Mouse (Mus musculus) cerebellum, adult 9-10 months (tissue): ENCODE measurements around the gene Dnah6.

ENCODE experiments used
- DNase-seq: peaks from one replicate; pipeline ENCODE4 v3.0.0; 2022

The Dnah6 gene

DNA sequence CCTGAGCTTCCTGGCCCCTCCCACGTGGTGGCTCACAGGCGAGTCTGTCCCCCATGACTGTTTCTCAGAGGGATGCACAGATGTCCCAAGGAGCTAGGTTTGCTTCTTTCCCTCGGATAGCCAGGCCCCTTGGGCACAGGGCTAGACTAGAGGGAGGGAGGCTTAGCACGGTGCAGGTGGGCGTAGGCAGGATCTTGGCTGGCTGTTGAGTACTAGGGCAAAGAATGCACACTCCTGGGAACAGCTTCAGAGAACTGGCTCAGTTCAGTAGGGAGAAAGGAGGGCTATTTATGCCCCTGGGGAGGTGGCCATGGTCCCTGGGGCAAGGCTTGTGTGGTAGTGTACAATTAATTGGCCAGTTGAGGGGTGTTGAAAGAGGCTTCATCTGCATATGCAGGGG is 88.7 kb downstream of the Dnah6 start:
- no peak for DNase-seq

DNA sequence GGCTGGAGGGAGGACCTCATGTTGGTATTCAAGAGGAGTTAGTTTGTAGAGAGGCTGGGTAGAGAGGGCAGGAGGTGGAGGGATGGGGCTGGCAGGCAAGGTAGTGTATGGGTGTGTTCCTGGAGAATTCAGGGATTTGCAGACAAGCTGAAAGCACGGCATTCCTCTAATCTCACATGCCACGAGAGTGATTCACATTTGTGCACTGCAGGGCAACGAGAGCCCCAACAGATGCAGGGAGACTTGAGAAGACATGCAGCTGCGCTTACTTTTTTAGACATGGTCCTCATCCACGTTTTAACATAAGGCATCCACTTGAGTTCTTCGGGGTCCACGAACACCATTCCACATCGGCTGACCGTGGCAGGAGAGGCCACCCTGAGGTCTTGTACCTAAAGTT is 93.9 kb downstream of the Dnah6 start:
- no peak for DNase-seq

DNA sequence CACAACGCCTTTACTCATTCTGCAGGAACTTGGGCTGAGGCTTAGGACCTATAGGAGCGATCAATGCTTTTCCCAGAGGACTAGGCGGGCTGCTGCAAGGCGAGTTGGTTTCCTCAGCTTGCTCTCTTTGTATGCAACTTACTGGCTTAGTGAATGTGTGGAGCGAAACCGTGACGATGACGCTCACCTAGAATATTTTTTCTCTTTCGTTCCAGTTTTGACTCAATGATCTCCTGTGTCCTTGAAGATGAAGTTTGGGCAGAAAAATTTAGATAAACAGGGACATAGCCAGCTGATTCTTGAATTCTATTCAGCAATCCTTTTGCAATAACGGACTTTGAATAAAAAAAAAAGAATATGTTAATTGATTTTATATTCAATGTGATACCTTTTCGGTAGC is 101.1 kb downstream of the Dnah6 start:
- no peak for DNase-seq

GRCm38 (mm10) chr6:73113898-73114297 is 107.6 kb downstream of the Dnah6 start:
- DNase-seq = no peak

- DNase-seq = no peak
Observed at GRCm38 (mm10) chr6:73113365-73113764, 108.1 kb downstream of the Dnah6 start.

DNA sequence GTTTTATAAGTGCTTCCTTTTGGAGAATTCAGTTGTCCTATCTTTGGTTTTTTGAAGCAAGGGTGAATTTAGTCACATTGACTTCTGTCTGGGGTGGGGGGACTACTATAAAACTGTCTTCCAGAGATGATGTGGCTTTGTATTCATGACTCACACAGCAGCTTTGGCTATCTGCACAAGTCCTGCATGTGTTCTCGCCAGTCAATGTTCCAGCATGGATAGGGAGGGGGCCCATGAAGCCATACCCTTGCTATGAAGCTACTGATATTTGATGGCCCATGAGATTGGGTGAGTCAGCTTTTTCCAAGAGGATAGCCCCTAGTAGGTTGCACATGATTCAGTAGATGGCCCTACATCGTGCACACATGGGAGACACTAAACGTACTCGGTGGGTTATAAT is 128.3 kb downstream of the Dnah6 start:
- no peak for DNase-seq

DNA sequence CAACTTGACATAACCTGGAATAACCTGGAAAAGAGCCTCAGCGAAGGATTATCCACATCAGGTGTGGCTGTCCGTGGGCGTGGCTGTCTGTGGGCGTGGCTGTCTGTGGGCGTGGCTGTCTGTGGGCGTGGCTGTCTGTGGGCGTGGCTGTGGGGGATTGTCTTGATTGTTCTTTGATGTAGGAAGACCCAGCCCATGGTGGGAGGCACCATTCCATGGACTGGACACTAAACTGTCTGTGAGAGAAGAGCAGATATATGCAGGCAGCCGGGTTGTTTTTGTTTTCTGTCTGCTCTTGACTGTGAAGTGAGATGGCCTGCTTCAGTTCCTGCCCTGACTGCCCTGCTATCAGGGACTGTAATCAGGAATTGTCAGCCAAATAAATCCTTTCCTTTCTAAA is 130.6 kb downstream of the Dnah6 start:
- DNase-seq = no peak

GRCm38 (mm10) chr6:73082571-73082970 is 138.9 kb downstream of the Dnah6 start:
- no peak for DNase-seq

- DNase-seq = no peak
Observed at GRCm38 (mm10) chr6:73072093-73072786, 149.2 kb downstream of the Dnah6 start.

DNA sequence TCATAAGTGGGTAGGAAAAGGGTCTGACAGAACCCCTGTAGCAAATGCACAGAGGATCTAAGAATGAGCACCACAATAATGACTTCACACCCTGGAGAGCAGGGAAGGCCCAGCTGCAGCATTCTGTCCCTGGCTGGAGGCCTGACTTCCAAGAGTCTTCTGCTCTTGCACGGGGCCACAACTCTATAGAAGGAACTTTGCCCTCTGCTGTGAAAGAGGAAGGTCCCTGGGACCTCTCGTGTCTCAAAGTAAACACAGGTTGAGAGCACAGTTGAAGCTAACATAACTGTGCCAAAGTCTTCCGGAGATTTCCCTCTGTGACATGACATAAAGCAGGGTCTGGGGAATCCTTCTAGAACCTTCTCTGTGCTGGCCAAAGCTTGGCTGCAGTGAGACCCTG is 150.2 kb downstream of the Dnah6 start:
- DNase-seq = no peak

DNA sequence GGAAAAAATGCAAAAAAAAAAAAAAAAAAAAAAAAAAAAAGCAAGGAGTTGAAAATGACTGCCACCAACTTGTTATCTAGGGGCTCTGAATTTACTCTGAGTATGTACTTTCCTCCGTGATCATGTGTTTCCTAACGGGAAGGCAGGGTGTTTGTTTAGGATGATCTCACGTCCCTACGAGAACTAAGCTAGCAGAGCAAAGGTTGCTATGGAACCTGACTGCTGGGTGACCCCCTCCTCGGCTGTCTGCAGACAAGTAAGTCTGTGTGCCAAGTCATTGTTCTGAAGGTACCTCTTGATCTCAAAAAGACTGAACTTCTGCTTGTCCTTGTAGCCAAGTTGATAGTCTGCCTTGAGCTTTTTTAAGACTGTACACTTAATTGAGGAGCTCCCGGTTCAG is 150.8 kb downstream of the Dnah6 start:
- no peak for DNase-seq

DNA sequence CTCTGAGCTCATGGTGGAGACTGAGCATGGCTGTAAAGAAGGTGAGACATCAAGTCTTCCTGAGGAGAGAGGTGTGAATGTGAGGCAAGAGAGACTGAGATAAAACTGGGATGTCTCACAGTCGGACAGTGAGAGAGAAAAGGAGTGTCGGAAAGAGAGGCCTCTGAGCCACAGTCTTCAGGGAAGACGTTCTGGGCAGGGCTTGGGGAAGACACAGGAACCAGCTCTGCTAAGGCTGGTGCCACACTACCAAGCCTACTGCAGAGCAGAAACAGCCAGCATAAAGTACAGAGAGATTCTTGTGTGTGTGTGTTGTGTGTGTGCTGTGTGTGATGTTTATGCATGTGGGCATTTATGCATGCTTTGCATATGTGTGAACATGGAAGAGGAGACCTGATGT is 156.9 kb downstream of the Dnah6 start:
- DNase-seq = no peak

DNA sequence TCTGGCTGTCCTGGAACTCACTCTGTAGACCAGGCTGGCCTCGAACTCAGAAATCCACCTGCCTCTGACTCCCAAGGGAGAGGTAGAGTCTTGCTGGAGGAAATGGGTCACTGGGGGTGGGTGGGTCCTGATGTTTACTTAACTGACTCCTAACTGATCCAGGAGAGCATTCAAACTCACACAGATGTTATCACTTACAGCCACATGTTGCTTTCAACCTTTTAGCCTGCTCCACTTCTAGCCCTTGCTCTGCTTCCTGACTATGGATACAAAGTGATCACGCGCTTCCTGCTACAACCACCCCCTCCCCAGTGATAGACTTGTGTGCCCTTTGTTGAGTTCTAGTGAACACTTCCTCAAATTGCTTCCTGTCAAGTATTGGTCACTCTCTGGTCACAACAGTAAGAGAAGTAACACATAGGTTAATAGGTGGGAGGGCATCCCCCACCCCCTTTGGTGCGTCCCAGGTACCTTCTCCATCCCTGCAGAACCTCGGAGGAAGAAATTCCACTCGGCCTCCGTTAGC is 161.8 kb downstream of the Dnah6 start:
- DNase-seq = no peak

DNA sequence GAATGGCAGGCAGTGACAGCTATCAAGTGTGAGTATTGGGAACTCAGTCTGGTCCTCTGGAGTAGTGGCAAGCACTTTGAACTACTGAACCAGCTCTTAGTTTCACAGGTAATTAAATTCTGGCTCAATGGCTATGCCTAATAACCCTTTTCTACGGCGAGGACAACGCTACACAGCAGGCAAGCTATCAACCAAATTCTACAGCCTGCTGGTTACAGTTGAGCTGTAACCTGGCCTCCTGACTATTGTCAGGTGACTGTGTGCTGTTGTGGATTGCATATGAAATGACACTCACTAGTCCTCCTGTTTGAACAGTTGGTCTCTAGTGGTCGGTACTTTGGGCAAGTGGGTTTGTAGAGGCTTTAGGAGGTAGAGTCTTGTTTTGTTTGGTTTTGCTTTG is 162.3 kb downstream of the Dnah6 start:
- no peak for DNase-seq

- no peak for DNase-seq
Observed at GRCm38 (mm10) chr6:73055347-73055746, 166.1 kb downstream of the Dnah6 start.

GRCm38 (mm10) chr6:73054807-73055206 is 166.6 kb downstream of the Dnah6 start:
- DNase-seq = no peak

- no peak for DNase-seq
Observed at GRCm38 (mm10) chr6:73053526-73053925, 167.9 kb downstream of the Dnah6 start.

GRCm38 (mm10) chr6:73047259-73047658 is 174.2 kb downstream of the Dnah6 start:
- DNase-seq = no peak

GRCm38 (mm10) chr6:73045944-73046343 is 175.5 kb downstream of the Dnah6 start:
- no peak for DNase-seq

DNA sequence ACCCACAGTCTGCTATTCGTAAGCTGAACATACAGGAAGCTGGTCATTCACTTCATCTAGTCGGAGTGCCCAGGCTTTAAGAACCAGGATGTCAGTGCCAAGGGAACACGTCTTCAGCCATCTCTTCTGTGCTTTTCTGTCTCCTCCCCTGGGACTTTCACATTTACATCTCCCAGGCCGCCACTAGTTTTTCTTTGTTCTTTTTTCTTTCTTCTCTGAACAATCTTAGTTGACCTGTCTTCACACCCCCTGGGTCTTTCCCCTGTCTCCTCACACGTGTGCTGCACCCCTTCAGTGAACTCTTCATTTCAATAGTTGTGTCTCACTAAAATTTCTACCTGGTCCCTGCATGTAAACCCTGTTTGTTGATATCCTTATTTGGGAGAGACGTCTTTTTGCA is 179.2 kb downstream of the Dnah6 start:
- DNase-seq = no peak

GRCm38 (mm10) chr6:73038291-73038690 is 183.2 kb downstream of the Dnah6 start:
- DNase-seq = no peak

GRCm38 (mm10) chr6:73028853-73029252 is 192.6 kb downstream of the Dnah6 start:
- DNase-seq = no peak

DNA sequence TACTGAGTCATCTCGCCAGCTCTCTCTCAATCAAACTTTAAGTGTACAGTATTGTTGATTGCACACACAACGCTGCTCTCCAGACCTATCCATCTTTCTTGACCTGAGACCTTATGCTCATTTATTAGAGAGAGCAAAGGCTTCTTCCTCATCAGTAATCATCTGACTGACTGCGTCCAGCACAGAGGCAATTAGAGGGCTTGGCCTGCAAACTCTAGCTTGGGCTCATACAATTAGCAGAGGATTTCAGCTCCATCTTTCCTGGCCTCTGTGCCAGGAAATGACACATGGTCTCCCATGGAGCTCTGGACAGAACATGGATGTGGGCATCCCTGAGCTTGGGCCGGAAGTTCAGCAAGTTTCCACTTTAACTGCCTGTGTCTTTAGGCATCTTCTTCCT is 193.6 kb downstream of the Dnah6 start:
- no peak for DNase-seq

DNA sequence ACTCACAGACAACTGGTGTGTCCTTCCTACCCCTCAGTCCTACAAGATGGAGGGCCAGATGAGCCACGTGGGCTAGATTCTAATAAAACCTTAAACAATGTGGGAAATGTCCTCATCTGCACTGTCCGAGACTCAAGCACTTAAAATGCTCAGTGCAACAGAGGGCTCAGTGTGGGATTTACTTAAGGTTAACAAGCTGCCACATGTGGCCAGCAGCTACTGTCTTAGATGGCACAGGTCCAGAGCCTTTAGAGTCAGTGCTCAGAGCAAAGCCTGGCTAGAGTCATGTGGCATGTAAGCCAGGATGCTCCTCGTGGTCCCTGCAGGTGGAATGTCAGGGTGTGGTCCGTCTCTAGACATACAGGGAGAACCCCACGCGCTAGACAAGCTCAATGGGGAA is 194.6 kb downstream of the Dnah6 start:
- no peak for DNase-seq

DNA sequence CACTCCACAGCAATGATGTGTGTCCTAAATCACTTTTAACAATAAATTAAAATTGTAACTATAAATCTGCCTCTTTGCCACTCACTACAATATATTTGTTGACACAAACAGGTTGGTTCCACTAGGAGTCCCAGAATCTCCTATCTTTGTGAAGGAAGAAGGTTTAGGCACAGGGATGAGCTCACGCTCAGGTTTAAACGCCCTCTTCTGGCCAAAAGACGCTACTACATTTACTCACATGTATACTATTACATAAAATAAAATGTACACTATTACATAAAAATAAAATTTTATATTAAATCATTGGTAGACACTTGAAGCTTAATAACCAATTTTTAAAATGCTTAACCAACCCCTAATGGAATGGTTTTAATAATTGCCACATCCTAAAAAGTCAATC is 201.4 kb downstream of the Dnah6 start:
- peak; percentile 12 for DNase-seq
